Mouse (Mus musculus) stomach, adult 2 months (tissue): ENCODE measurements around the gene Kif3c. TPM values are rescaled to one million over a fixed set of nuclear protein-coding genes. Genes with fewer than 3 reads are reported as not detected.

Experiments
- polyA plus RNA-seq: library from polyadenylated mRNA; depleted of rRNA; stranded (reverse); fragments of >200 nt; gene quantifications from 2 replicates; pipeline ENCODE4 v1.2.3, GENCODE M21; 2012; rRNA removed

The Kif3c gene
- 2.1 TPM in 2 replicates for polyA plus RNA-seq

DNA sequence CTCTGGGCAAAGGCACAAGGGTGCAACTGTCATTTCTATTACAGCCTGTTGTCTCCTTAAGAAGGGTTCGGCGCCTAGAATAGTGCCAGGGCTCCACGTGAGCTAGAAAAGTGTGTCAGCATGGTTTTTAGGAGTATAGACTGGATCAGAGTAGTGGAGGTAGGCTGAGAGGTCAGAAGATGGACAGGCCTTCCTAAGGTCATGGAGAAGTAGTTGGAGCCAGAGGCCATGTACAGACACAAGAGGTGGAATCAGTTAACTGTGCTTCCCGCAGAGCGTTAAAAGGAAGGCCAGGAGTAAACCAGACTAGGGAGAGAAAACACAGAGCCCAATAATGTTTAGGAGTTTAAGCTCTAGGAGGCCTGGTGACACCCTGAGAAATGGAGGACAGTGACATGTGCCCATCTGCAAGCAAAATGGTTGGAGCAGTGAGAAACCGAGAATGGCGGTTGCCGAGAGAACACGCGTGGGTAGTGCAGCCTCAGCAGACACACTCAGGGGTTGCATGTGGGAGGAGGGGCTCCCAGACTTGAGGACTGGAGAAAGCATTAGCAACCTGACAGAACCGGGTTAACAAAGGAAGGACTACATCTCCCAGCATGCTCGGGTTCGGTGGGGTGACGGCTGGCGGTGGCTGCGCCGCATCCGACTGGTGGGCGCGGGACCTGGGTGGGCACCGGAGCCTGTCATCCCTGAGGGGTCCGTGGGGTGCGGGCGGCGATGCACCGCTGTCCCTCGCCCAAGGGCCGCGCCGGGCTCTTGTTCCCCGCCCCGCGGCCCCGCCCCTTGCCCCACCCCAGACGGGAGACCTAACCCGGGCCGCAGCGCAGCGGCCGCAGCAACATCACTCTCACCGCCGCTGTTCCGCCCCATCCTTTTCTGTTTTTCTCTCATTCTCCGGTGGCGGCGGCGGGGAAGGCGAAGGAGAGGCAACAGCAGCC is at the start of gene Kif3c:
Gene Kif3c (plus strand): TSS at position 625 of the 941 bp plus-strand sequence.

DNA sequence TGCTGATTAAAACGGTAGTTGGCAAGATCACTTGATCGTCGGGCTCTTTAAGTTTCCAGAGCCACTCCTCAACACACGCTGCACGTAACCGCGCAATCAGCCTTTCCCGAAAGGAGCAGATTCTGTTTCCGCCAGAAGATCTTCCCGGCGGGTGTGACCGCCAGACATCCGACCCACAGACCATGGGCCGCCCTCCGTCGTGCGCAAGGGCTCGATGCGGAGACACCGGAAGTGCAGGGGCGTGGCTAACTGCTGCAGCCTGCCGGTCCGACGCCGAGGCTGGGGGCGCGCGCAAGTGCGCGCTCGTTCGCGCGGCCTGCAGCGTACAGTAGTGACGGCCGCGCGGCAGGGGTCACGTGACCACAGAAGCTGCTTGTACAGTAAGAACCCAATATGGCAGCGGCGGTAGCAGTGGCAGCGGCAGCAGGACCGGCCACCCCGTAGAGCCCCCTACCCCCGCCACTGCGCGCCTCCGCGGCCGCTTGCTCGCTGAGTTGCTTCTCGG is 61.6 kb downstream of the Kif3c start, which contains the start of gene Asxl2:
Gene Asxl2 (plus strand): TSS at position 328 of the 505 bp plus-strand sequence.

Other genes starting within 250 kb of the Kif3c start
- gene Rab10, start 55.2 kb upstream of the Kif3c start, polyA plus RNA-seq = 12.3 and 19.3 TPM in 2 replicates
- 1.4 and 2.7 TPM in 2 replicates for gene Asxl2, start 61.7 kb downstream of the Kif3c start, polyA plus RNA-seq
- gene Dtnb, start 207.2 kb downstream of the Kif3c start, polyA plus RNA-seq = 10.5 and 12.0 TPM in 2 replicates